In the genomic region with DNA sequence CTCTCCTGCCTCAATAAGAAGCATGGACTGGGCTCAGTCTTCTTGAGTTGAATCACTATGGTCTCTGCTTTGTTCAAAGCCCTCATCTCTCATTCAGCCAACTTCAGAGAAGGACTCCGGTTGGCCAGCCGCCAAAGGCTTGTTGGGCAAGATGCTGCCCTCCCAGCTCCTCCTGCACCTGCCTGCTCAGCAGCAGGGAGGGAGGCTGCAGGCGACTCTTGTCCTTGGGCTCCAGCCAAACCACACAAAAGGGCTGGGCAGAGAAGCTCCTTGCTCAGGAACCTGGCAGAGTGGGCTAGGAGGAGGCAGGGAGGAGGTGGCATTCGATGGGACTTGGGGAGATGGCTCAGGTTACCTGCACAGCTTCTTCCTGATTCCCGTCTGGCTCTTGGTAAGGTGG, we compare ENCODE assay signal across 8 mouse cellular contexts. TPM values are rescaled to one million over a fixed set of nuclear protein-coding genes. Genes with fewer than 3 reads are reported as not detected.
A peak's percentile ranks its signal among the peaks of the same experiment; 100 is the strongest.
DNase-seq lines count a peak whose midpoint lies in the region; ATAC-seq and TF ChIP-seq lines count a peak whose summit lies in the region.

No protein-coding gene starts in this region.

- peak; percentile 42 to 45 for DNase-seq in layer of hippocampus, postnatal 10 days (ENCODE audit: low spot score in 2 of 2)
- no peak for DNase-seq in layer of hippocampus, adult 9-10 months (ENCODE audit: low spot score)
- peak; percentile 87 for DNase-seq in cerebellum, adult 11-12 months
- DNase-seq in forebrain, postnatal 0 days, result peak; percentile 52
- DNase-seq in kidney, postnatal 14 days, result peak; percentile 93
- DNase-seq in spleen, postnatal 14 days (ENCODE audit: low spot score in 2 of 2), result no peak
- no peak for DNase-seq in T-cell, adult 2 months (ENCODE audit: low spot score)

- no peak overlapping the region for H3K27ac ChIP-seq in forebrain, postnatal 0 days (ENCODE audit: low read depth, low read length)
- H3K27ac ChIP-seq in midbrain, embryonic 16.5 days (ENCODE audit: low read length), result peak overlapping the region; percentile 72

- TF ChIP-seq CTCF in forebrain, postnatal 0 days (IDR thresholded peaks at IDR 0.05; ENCODE audit: low read depth), result no peak

- no peaks in the 10 kb centered on the region for H3K36me3 ChIP-seq in forebrain, postnatal 0 days (ENCODE audit: insufficient read depth)
- H3K36me3 ChIP-seq in midbrain, embryonic 16.5 days (ENCODE audit: control insufficient read depth, insufficient read depth, low read length), result no peaks in the 10 kb centered on the region

- no peaks in the 10 kb centered on the region for H3K9me3 ChIP-seq in forebrain, postnatal 0 days (ENCODE audit: low read length)
- H3K9me3 ChIP-seq in midbrain, embryonic 16.5 days (replicated peaks; ENCODE audit: control insufficient read depth, low read length, poor library complexity, severe bottlenecking), result no peaks in the 10 kb centered on the region

- no peak overlapping the region; the same call in 1 of the 2 replicates for H3K9ac ChIP-seq in forebrain, postnatal 0 days
- H3K9ac ChIP-seq in midbrain, embryonic 16.5 days (ENCODE audit: low read depth, low read length), result peak overlapping the region; percentile 16; the same call in 1 of the 2 replicates

- no peak overlapping the region for H3K4me3 ChIP-seq in forebrain, postnatal 0 days (ENCODE audit: low read depth, low read length)
- H3K4me3 ChIP-seq in midbrain, embryonic 16.5 days (ENCODE audit: low read depth, low read length), result peak overlapping the region; percentile 7; the same call in 1 of the 2 replicates

- no peaks in the 10 kb centered on the region for H3K27me3 ChIP-seq in forebrain, postnatal 0 days (ENCODE audit: insufficient read depth, low read length)
- H3K27me3 ChIP-seq in midbrain, embryonic 16.5 days (ENCODE audit: control insufficient read depth, insufficient read depth, low read depth, low read length), result no peaks in the 10 kb centered on the region

- H3K4me2 ChIP-seq in forebrain, postnatal 0 days (ENCODE audit: low read depth), result no peak overlapping the region; the same call in 1 of the 2 replicates
- H3K4me2 ChIP-seq in midbrain, embryonic 16.5 days (ENCODE audit: low read length), result peak overlapping the region; percentile 85

- peaks cover 45% of the 10 kb centered on the region for H3K4me1 ChIP-seq in forebrain, postnatal 0 days (ENCODE audit: insufficient read depth)
- peaks cover 55% of the 10 kb centered on the region for H3K4me1 ChIP-seq in midbrain, embryonic 16.5 days (ENCODE audit: control insufficient read depth, insufficient read depth, low read length)

- 13% methylated on average over 5 of the region's 5 CpGs for WGBS in forebrain, postnatal 0 days
- 15% methylated on average over 5 of the region's 5 CpGs for WGBS in midbrain, embryonic 16.5 days

- no peak for ATAC-seq in forebrain, postnatal 0 days
- no peak for ATAC-seq in midbrain, embryonic 16.5 days

RNA-seq across cellular contexts. Expression of a gene that starts 3.3 kb away (rescaled TPM):
- 1 to 10 TPM; 3.1 TPM for total RNA-seq in layer of hippocampus, postnatal 10 days (2021)
- 4.4 and 4.5 TPM in 2 replicates for total RNA-seq in forebrain, postnatal 0 days (2014; rRNA removed)
- polyA plus RNA-seq in forebrain, postnatal 0 days (2015; fragmentation: Nextera tagmentation; extraction: Ambion mirVana), result 4.3 and 6.8 TPM in 2 replicates
- polyA plus RNA-seq in midbrain, embryonic 16.5 days (2015; fragmentation: Nextera tagmentation; extraction: Ambion mirVana), result 19.8 and 22.0 TPM in 2 replicates

RNA-seq across cellular contexts. Expression of a gene that starts 20.8 kb away (rescaled TPM):
- total RNA-seq in layer of hippocampus, postnatal 10 days (2021), result 10 to 100 TPM; 11.1 to 11.5 TPM
- 10.3 and 11.2 TPM in 2 replicates for total RNA-seq in forebrain, postnatal 0 days (2014; rRNA removed)
- polyA plus RNA-seq in forebrain, postnatal 0 days (2015; fragmentation: Nextera tagmentation; extraction: Ambion mirVana), result 4.5 and 6.3 TPM in 2 replicates
- polyA plus RNA-seq in midbrain, embryonic 16.5 days (2015; fragmentation: Nextera tagmentation; extraction: Ambion mirVana), result 8.3 and 10.8 TPM in 2 replicates

Comparison
In these comparisons a context has a peak if more than half of its experiments do, and no peak if none do; other contexts are left out.
1. DNase-seq: peak in layer of hippocampus, postnatal 10 days (2 of 2), cerebellum, adult 11-12 months (single experiment), forebrain, postnatal 0 days (single experiment) and kidney, postnatal 14 days (single experiment); none in layer of hippocampus, adult 9-10 months (single experiment), spleen, postnatal 14 days (0 of 2) and T-cell, adult 2 months (single experiment).